Mouse (Mus musculus) cerebellum, adult 18-20 months (tissue): ENCODE results near the gene Fgf12.

ENCODE experiments used
- DNase-seq, 2 experiments: peaks; one replicate each; pipeline ENCODE4 v3.0.0; 2021

Gene Fgf12

DNA sequence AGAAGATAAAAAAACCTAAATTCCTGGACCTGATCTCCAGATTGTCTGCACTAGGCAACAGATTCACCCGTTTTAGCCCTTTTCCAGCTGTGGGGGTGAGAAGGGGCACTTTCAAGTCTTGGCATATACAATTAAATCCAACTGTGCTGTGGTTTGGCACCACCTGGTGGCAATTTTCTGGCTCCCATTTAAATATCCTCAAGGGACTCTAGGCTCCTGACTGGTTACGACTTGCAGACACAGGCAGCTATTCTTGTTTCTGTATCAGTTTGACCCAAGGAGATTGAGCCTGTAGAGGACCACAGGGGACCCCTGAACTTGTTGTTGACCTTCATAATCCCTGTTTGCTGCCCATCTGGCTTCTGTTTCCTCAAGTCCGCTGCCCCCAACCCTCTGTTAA is 141.9 kb downstream of the Fgf12 start:
- peak in 1 of 2 experiments; percentile 39 for DNase-seq

- no peak for DNase-seq
Measured at GRCm38 (mm10) chr16:28603155-28603554, 149.7 kb downstream of the Fgf12 start.

GRCm38 (mm10) chr16:28601723-28602122 is 151.1 kb downstream of the Fgf12 start:
- peak; percentile 73 to 83 for DNase-seq

GRCm38 (mm10) chr16:28596112-28596511 is 156.8 kb downstream of the Fgf12 start:
- peak; percentile 63 to 71 for DNase-seq

GRCm38 (mm10) chr16:28593075-28593915 is 159.6 kb downstream of the Fgf12 start:
- peak; percentile 75 to 84 for DNase-seq

DNA sequence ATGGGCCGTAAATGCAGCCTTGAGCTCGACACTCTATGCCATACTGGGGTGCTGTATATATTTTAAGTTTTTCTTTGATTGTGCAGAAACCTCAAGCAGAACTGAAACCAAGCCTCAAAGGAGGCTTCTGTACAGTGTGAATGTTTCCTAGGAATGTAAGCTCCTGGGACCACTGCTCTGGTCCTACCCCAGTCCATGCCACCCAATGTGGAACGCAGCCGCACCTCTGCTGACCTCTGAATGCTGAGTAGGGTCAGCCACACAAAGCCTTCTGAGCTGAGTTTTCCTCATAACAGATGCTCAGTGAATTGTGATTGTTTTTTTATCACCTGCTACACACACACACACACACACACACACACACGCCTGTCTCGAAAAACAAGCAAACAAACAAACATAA is 160.4 kb downstream of the Fgf12 start:
- no peak for DNase-seq

DNA sequence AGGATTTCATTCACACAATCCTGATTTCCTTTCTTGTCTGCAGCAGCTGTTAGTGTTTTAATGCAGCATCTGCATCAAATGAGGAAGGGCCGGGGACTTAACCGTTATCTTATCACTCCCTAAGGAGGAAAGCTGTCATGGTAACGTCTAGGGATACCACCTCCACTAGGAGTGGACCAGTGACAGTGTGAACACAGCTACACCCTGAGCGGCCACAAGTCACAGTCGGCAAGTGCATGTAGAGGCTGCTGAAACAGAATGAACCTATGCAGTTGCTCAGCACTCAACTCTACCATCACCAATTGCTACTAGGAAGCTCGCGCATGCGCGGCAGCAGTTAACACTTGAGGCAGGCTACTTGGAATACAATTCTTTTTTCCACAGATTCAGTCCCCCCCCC is 161.3 kb downstream of the Fgf12 start:
- DNase-seq, result no peak

GRCm38 (mm10) chr16:28572212-28572611 is 180.7 kb downstream of the Fgf12 start:
- no peak for DNase-seq

DNA sequence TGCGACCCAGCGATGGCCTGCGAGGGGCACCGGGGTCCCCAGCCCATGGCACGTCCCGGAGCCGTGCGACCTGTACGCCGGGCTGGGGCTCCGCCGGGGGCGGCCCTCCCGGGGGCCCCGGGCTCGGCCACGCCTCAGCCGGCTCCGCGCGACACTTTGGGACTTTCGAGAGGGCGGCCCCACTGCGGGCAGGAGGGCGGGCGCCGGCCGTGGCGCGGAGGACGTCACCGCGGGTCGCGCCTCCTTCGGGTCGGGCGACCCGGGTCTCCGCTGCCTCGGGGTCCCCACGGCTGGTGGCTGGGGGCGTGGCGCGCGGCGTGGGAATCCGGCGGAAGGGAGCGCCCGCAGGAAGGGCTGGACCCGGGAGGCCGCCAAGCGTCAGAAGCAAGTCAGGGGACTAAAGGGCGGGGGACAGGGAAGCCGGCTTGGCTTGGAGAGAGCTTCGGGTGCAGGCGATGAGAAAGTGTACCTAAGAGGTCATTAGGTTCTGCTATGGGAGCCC is 188.1 kb downstream of the Fgf12 start:
- peak; percentile 14 to 17 for DNase-seq

- peak; percentile 4 to 22 for DNase-seq
Measured at GRCm38 (mm10) chr16:28564075-28564715, 188.7 kb downstream of the Fgf12 start.

- DNase-seq, result no peak
Measured at GRCm38 (mm10) chr16:28562847-28563246, 190.0 kb downstream of the Fgf12 start.

DNA sequence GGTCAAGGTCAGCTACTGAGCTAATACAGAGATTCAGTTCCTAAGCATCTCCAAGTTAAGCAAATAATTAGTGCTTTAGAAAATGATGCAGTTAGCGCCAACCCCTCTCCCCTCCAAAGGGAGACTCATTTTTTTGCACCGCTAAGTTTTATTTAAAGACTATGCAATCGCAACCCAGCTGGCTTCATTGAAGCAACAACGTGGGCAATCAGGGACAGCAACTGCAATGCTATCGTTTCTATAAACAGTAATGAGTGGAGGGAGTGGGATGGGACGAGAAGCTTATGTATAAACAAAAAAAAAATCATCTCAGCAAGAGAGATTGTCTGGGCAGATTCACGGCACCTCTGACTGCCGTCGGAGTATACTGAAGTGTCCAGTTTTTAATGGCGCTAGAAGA is 197.6 kb downstream of the Fgf12 start:
- no peak for DNase-seq

DNA sequence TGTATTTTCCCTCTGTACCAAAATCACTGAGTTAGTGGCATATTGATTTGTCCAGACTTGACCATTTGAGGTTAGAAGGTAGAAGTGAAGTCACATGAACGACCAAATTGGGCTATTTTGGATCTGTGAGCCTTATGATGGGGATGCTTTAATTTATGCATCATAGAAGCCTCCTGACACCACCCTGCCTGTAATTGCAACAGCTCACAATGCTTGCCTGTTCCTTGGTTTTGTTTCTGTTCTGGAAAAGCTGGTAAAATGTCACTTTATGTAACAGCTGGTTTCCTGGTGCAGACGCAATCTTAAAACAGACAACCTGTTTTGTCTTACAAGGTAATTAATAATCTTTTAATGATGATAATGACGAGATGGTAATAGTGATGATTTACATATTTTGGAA is 213.4 kb downstream of the Fgf12 start:
- no peak for DNase-seq

GRCm38 (mm10) chr16:28517596-28518524 is 235.0 kb downstream of the Fgf12 start:
- peak; percentile 87 to 89 for DNase-seq

DNA sequence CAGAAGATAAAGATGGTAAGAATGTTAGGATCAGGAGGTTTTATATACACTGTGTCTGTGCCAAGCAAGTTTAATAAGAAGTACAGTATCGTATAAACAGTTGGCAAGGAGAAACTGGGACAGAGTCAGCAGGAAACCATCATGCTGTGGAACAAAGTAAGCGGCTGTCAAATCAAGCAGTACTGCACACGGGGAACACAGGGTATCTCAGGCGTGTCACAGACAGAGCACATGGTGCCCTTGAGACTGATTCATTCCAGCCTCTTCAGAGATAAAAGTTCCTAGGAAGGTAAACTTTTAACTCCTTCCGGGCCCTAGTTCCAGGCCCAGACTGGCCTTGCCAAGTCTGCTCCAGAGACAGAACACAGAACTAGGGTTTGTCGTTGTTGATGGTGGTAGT is 240.4 kb downstream of the Fgf12 start:
- DNase-seq, result no peak

DNA sequence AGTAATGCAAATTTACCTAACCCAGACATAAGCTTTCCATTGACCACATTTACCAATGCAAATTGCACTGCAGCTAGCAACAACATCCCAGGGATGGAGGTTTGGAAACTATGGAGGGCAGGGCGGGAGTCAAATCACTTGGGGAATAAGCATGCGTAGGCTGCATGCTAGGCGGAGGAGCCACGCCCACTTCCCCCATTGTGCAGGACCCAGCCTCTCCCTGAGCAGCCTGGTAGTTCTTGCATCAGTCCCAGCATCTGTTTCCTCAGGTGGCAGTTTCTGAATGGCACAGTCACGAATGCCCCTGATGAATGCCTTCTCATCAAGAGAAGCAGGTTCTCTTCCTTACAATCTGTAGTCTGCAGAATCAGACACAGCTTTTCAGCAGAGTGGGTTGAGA is 241.5 kb downstream of the Fgf12 start:
- no peak for DNase-seq

- peak in 1 of 2 experiments; percentile 34 for DNase-seq
Measured at GRCm38 (mm10) chr16:28497971-28498607, 254.8 kb downstream of the Fgf12 start.

GRCm38 (mm10) chr16:28491711-28492110 is 261.2 kb downstream of the Fgf12 start:
- DNase-seq, result peak in 1 of 2 experiments; percentile 37

- peak; percentile 85 to 87 for DNase-seq
Measured at GRCm38 (mm10) chr16:28490515-28490914, 262.4 kb downstream of the Fgf12 start.

GRCm38 (mm10) chr16:28484920-28485319 is 267.9 kb downstream of the Fgf12 start:
- DNase-seq, result no peak

GRCm38 (mm10) chr16:28479022-28479421 is 273.8 kb downstream of the Fgf12 start:
- DNase-seq, result peak; percentile 76 to 86

- DNase-seq, result peak; percentile 38 to 47
Measured at GRCm38 (mm10) chr16:28476651-28477050, 276.2 kb downstream of the Fgf12 start.
